Mouse (Mus musculus) intestine, embryonic 16.5 days (tissue): ENCODE results near the gene 2810006K23Rik. TPM values are rescaled to one million over a fixed set of nuclear protein-coding genes. Genes with fewer than 3 reads are reported as not detected.
"Not testable (repeated sequence)": the region's sequence is repeated elsewhere in the genome, so short reads cannot be mapped to it uniquely, and the experiment has no call there.

Experiments
- ATAC-seq: fragments of 200-750 bp; cut with Nextera tagmentation; 2 replicates; pipeline ENCODE4 v1.8.0; 2017; ENCODE audit warnings: moderate TSS enrichment, moderate library complexity
- H3K27ac ChIP-seq: fragments of 300-500 bp; sonication (generic); 2 replicates; pipeline ENCODE4 v1.5.1; 2014; ENCODE audit warnings: mild to moderate bottlenecking, low read length
- H3K27me3 ChIP-seq: fragments of 300-500 bp; sonication (generic); replicated peaks from 2 replicates; pipeline ENCODE4 v1.6.1; 2014; ENCODE audit warnings: low read length, control low read depth, mixed read lengths; ENCODE audit not compliant: control insufficient read depth, insufficient read depth
- H3K36me3 ChIP-seq: fragments of 300-500 bp; sonication (generic); 2 replicates; pipeline ENCODE4 v1.6.1; 2014; ENCODE audit warnings: low read length, control low read depth; ENCODE audit not compliant: control insufficient read depth, insufficient read depth
- H3K4me1 ChIP-seq: fragments of 300-500 bp; sonication (generic); 2 replicates; pipeline ENCODE4 v1.6.1; 2014; ENCODE audit warnings: low read length, control low read depth, mixed read lengths; ENCODE audit not compliant: control insufficient read depth, insufficient read depth
- H3K4me2 ChIP-seq: fragments of 300-500 bp; sonication (generic); 2 replicates; pipeline ENCODE4 v1.6.1; 2014; ENCODE audit warnings: low read depth, low read length, control low read depth
- H3K4me3 ChIP-seq: fragments of 300-500 bp; sonication (generic); 2 replicates; pipeline ENCODE4 v1.5.1; 2014; ENCODE audit warnings: mild to moderate bottlenecking, low read length
- H3K9ac ChIP-seq: fragments of 300-500 bp; sonication (generic); 2 replicates; pipeline ENCODE4 v1.6.1; 2014; ENCODE audit warnings: low read depth, low read length
- H3K9me3 ChIP-seq: fragments of 300-500 bp; sonication (generic); 2 replicates; pipeline ENCODE4 v1.6.1; 2016; ENCODE audit warnings: low read length, control low read depth; ENCODE audit not compliant: control insufficient read depth
- WGBS: fragments of 180-500 bp; shearing (Covaris S2); extraction: QIAGEN DNeasy Blood & Tissue Kit; methylation state at CpG from one replicate; pipeline ENCODE4 v1.1.7; 2014; 5-methylcytosine and 5-hydroxymethylcytosine counted together
- polyA plus RNA-seq: library from polyadenylated mRNA; unstranded; fragments of >200 nt; fragmentation: Nextera tagmentation; extraction: Ambion mirVana; gene quantifications from 2 replicates; pipeline ENCODE4 v1.2.1, GENCODE M21; 2015

The 2810006K23Rik gene
- 13.6 and 14.9 TPM in 2 replicates for polyA plus RNA-seq

GRCm38 (mm10) chr5:124327510-124328364 lies at the start of gene 2810006K23Rik, which contains the start of gene Mphosph9:
Gene 2810006K23Rik, plus strand, starts transcription at chr5:124328089.
Gene Mphosph9, minus strand, starts transcription at chr5:124327972.
- Histone ChIP-seq H3K9ac (peak within 1 kb of the TSS; percentile 79), H3K4me1 (peaks cover 7% of the 10 kb centered on the region), H3K4me3 (peak within 1 kb of the TSS; percentile 70), H3K4me2 (peak within 1 kb of the TSS; percentile 85), H3K9me3 (no peaks in the 10 kb centered on the region), H3K27me3 (no peaks in the 10 kb centered on the region), H3K36me3 (no peaks in the 10 kb centered on the region), H3K27ac (peak within 1 kb of the TSS; percentile 90)
- ATAC-seq: peak; percentile 99
- under 1% methylated on average over 72 of the region's 72 CpGs for WGBS

- ATAC-seq: no peak
- WGBS: 93% methylated on average over 2 of the region's 2 CpGs
- H3K36me3 ChIP-seq: peaks cover 7% of the 10 kb centered on the region
- H3K4me2 ChIP-seq: no peak overlapping the region
- H3K27me3 ChIP-seq: no peaks in the 10 kb centered on the region
- no peak overlapping the region for H3K9ac ChIP-seq
- H3K27ac ChIP-seq: no peak overlapping the region
- no peak overlapping the region for H3K4me3 ChIP-seq
- peaks cover 2% of the 10 kb centered on the region; the same call in 1 of the 2 replicates for H3K9me3 ChIP-seq
- H3K4me1 ChIP-seq: no peaks in the 10 kb centered on the region
Measured at GRCm38 (mm10) chr5:124282854-124283253, 45.0 kb upstream of the 2810006K23Rik start.

GRCm38 (mm10) chr5:124284330-124284729 lies 43.6 kb upstream of the 2810006K23Rik start:
- H3K4me2 ChIP-seq: no peak overlapping the region
- ATAC-seq: no peak
- H3K36me3 ChIP-seq: peaks cover 11% of the 10 kb centered on the region
- H3K4me3 ChIP-seq: no peak overlapping the region
- no peak overlapping the region for H3K27ac ChIP-seq
- H3K27me3 ChIP-seq: no peaks in the 10 kb centered on the region
- no peaks in the 10 kb centered on the region for H3K4me1 ChIP-seq
- peaks cover 3% of the 10 kb centered on the region; the same call in 1 of the 2 replicates for H3K9me3 ChIP-seq
- no peak overlapping the region for H3K9ac ChIP-seq
- 64% methylated on average over 3 of the region's 3 CpGs for WGBS

- WGBS: 95% methylated on average over 6 of the region's 6 CpGs
- no peak overlapping the region for H3K4me3 ChIP-seq
- no peak overlapping the region for H3K9ac ChIP-seq
- H3K27ac ChIP-seq: no peak overlapping the region
- H3K9me3 ChIP-seq: peaks cover 3% of the 10 kb centered on the region; the same call in 1 of the 2 replicates
- H3K4me1 ChIP-seq: no peaks in the 10 kb centered on the region
- H3K4me2 ChIP-seq: no peak overlapping the region
- peaks cover 17% of the 10 kb centered on the region for H3K36me3 ChIP-seq
- ATAC-seq: no peak
- no peaks in the 10 kb centered on the region for H3K27me3 ChIP-seq
Measured at GRCm38 (mm10) chr5:124287616-124288247, 40.2 kb upstream of the 2810006K23Rik start.

- H3K27ac ChIP-seq: no peak overlapping the region
- H3K4me1 ChIP-seq: no peaks in the 10 kb centered on the region
- peaks cover 24% of the 10 kb centered on the region for H3K36me3 ChIP-seq
Measured at GRCm38 (mm10) chr5:124290216-124290615, 37.7 kb upstream of the 2810006K23Rik start.

GRCm38 (mm10) chr5:124293967-124294366 lies 33.9 kb upstream of the 2810006K23Rik start:
- H3K4me1 ChIP-seq: no peaks in the 10 kb centered on the region
- peaks cover 25% of the 10 kb centered on the region; the same call in 1 of the 2 replicates for H3K36me3 ChIP-seq
- no peaks in the 10 kb centered on the region for H3K9me3 ChIP-seq
- 90% methylated on average over 5 of the region's 5 CpGs for WGBS
- no peaks in the 10 kb centered on the region for H3K27me3 ChIP-seq
- H3K4me3 ChIP-seq: no peak overlapping the region
- H3K4me2 ChIP-seq: no peak overlapping the region
- no peak overlapping the region for H3K9ac ChIP-seq
- no peak overlapping the region for H3K27ac ChIP-seq
- ATAC-seq: no peak

More at GRCm38 (mm10) chr5:124290216-124290615, 37.7 kb upstream of the 2810006K23Rik start:
- H3K4me3 ChIP-seq: no peak overlapping the region
- 80% methylated on average over 4 of the region's 4 CpGs for WGBS
- H3K4me2 ChIP-seq: no peak overlapping the region
- no peaks in the 10 kb centered on the region for H3K27me3 ChIP-seq
- no peak for ATAC-seq
- no peak overlapping the region for H3K9ac ChIP-seq
- H3K9me3 ChIP-seq: peaks cover 3% of the 10 kb centered on the region; the same call in 1 of the 2 replicates

- no peak for ATAC-seq
- WGBS: 92% methylated on average over 4 of the region's 4 CpGs
Measured at GRCm38 (mm10) chr5:124296475-124296874, 31.4 kb upstream of the 2810006K23Rik start.

GRCm38 (mm10) chr5:124299307-124299706 lies 28.6 kb upstream of the 2810006K23Rik start:
- not testable (repeated sequence) for H3K4me1 ChIP-seq, ATAC-seq, H3K4me3 ChIP-seq, H3K9me3 ChIP-seq, H3K9ac ChIP-seq, H3K27ac ChIP-seq, H3K27me3 ChIP-seq, H3K4me2 ChIP-seq
- 67% methylated on average over 3 of the region's 4 CpGs for WGBS
- peaks cover 15% of the 10 kb centered on the region for H3K36me3 ChIP-seq

More at GRCm38 (mm10) chr5:124296475-124296874, 31.4 kb upstream of the 2810006K23Rik start:
- Histone ChIP-seq H3K4me1 (no peaks in the 10 kb centered on the region), H3K4me3 (no peak overlapping the region), H3K27ac (no peak overlapping the region), H3K9ac (no peak overlapping the region), H3K27me3 (no peaks in the 10 kb centered on the region), H3K4me2 (no peak overlapping the region), H3K9me3 (no peaks in the 10 kb centered on the region), H3K36me3 (peaks cover 17% of the 10 kb centered on the region; the same call in 1 of the 2 replicates)

GRCm38 (mm10) chr5:124300132-124300531 lies 27.8 kb upstream of the 2810006K23Rik start:
- no peak overlapping the region for H3K4me2 ChIP-seq
- no peak overlapping the region for H3K4me3 ChIP-seq
- H3K9ac ChIP-seq: no peak overlapping the region
- H3K27ac ChIP-seq: no peak overlapping the region
- peak; percentile 88 for ATAC-seq
- H3K9me3 ChIP-seq: no peaks in the 10 kb centered on the region
- no peaks in the 10 kb centered on the region for H3K4me1 ChIP-seq
- no peaks in the 10 kb centered on the region for H3K27me3 ChIP-seq
- peaks cover 15% of the 10 kb centered on the region for H3K36me3 ChIP-seq
- WGBS: 63% methylated on average over 4 of the region's 4 CpGs
